Mouse (Mus musculus) lung, postnatal 0 days (tissue): Measurements from ENCODE around the gene Prcc. TPM values are rescaled to one million over a fixed set of nuclear protein-coding genes. Genes with fewer than 3 reads are reported as not detected.
"Not testable (repeated sequence)": the region's sequence is repeated elsewhere in the genome, so short reads cannot be mapped to it uniquely, and the experiment has no call there.

Source experiments
- ATAC-seq: fragments of 200-750 bp; cut with Nextera tagmentation; 2 replicates; pipeline ENCODE4 v1.8.0; 2017; ENCODE audit warnings: moderate library complexity
- DNase-seq: peaks from one replicate; pipeline ENCODE4 v3.0.0-alpha.2; 2016; ENCODE audit warnings: low spot score
- H3K27ac ChIP-seq: fragments of 300-500 bp; sonication (generic); 2 replicates; pipeline ENCODE4 v1.5.1; 2014; ENCODE audit warnings: antibody characterized with exemption, mild to moderate bottlenecking, low read length, mixed read lengths
- H3K27me3 ChIP-seq: fragments of 300-500 bp; sonication (generic); replicated peaks from 2 replicates; pipeline ENCODE4 v1.6.1; 2014; ENCODE audit warnings: low read length, mixed read lengths; ENCODE audit not compliant: insufficient read depth
- H3K36me3 ChIP-seq: fragments of 300-500 bp; sonication (generic); 2 replicates; pipeline ENCODE4 v1.6.1; 2014; ENCODE audit warnings: low read length, mixed read lengths; ENCODE audit not compliant: insufficient read depth
- H3K4me1 ChIP-seq: fragments of 300-500 bp; sonication (generic); 2 replicates; pipeline ENCODE4 v1.6.1; 2014; ENCODE audit warnings: antibody characterized with exemption, low read depth, low read length, mixed read lengths; ENCODE audit not compliant: insufficient read depth
- H3K4me2 ChIP-seq: fragments of 300-500 bp; sonication (generic); replicated peaks from 2 replicates; pipeline ENCODE4 v1.6.1; 2014; ENCODE audit warnings: low read depth, mild to moderate bottlenecking, low read length, moderate library complexity, mixed read lengths
- H3K4me3 ChIP-seq: fragments of 300-500 bp; sonication (generic); 2 replicates; pipeline ENCODE4 v1.5.1; 2014; ENCODE audit warnings: low read depth, low read length
- H3K9ac ChIP-seq: fragments of 300-500 bp; sonication (generic); replicated peaks from 2 replicates; pipeline ENCODE4 v1.6.1; 2014; ENCODE audit warnings: low read depth, mild to moderate bottlenecking
- H3K9me3 ChIP-seq: fragments of 300-500 bp; sonication (generic); 2 replicates; pipeline ENCODE4 v1.6.1; 2016; ENCODE audit warnings: low read length, mixed read lengths
- CTCF ChIP-seq: IDR thresholded peaks from 2 replicates; pipeline ENCODE4 v1.5.1; 2016; ENCODE audit warnings: antibody characterized with exemption, mild to moderate bottlenecking
- EP300 ChIP-seq: IDR thresholded peaks from 2 replicates; pipeline ENCODE4 v1.6.1; 2016; ENCODE audit warnings: antibody characterized with exemption, mild to moderate bottlenecking, control low read depth
- WGBS: fragments of 180-500 bp; shearing (Covaris S2); extraction: QIAGEN DNeasy Blood & Tissue Kit; methylation state at CpG from one replicate; pipeline ENCODE4 v1.1.7; 2014; 5-methylcytosine and 5-hydroxymethylcytosine counted together
- polyA plus RNA-seq: library from polyadenylated mRNA; unstranded; fragments of >200 nt; fragmentation: Nextera tagmentation; extraction: Ambion mirVana; gene quantifications from 2 replicates; pipeline ENCODE4 v1.2.1, GENCODE M21; 2015

Prcc gene
- polyA plus RNA-seq, 1 experiment from 2014 or later = 9.8 TPM

DNA sequence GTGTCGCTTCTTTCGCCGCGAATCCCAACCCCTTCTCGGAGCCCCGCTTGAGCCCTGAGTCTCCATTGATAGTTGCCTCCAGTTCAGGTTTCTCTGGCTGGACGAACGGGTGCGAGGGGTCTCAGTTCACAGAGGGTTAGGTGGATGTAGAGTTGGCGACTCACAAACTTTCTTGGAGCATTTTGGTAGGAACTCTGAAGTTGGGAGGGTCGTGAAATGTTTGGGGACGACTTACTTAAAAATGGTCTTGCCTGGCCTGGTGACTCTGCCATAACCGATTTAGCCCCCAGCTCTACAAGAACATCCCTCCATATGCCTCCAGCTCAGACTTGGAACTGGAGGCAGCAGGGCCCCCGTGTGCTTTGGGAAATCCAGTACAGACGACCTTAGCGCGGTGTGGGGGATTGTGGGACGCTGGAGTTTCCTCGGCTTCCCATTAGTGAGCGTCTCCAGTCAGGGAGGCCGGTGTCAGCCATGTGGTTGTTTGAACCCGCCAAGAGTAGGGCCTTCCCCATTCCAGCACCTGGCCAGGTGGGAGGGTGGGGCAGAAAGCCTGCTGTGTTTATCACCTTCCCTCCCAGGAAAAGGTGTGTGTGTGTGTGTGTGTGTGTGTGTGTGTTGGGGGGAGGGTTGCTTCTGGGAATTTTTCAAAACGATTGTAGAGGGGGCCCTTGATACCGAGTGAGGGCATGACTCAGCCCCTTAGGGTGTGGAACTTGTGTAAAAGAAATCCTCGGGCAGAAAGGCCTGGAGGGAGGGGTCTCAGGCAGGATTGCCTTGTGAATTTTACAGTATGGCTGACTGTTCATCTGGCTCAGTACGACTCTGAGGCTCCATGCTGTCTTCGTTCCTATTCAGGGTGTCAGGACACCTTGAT lies 21.8 kb upstream of the Prcc start:
- Histone ChIP-seq H3K27me3 (no peaks in the 10 kb centered on the region), H3K27ac (peak overlapping the region; percentile 97), H3K4me3 (peak overlapping the region; percentile 99), H3K9me3 (no peaks in the 10 kb centered on the region), H3K36me3 (no peaks in the 10 kb centered on the region), H3K4me2 (peak overlapping the region; percentile 61), H3K4me1 (peaks cover 28% of the 10 kb centered on the region), H3K9ac (peak overlapping the region; percentile 96)
- peak; percentile 95 for TF ChIP-seq EP300
- TF ChIP-seq CTCF = no peak
- WGBS = under 1% methylated on average over 26 of the region's 27 CpGs
- peak; percentile 36 for ATAC-seq
- peak; percentile 92 for DNase-seq

GRCm38 (mm10) chr3:87906601-87906980 lies 21.2 kb upstream of the Prcc start:
- Histone ChIP-seq H3K4me2 (peak overlapping the region; percentile 61), H3K4me3 (peak overlapping the region; percentile 99), H3K27ac (peak overlapping the region; percentile 97), H3K27me3 (no peaks in the 10 kb centered on the region), H3K9ac (peak overlapping the region; percentile 96), H3K36me3 (no peaks in the 10 kb centered on the region), H3K4me1 (peaks cover 28% of the 10 kb centered on the region), H3K9me3 (no peaks in the 10 kb centered on the region)
- no peak for TF ChIP-seq CTCF
- TF ChIP-seq EP300 = no peak
- peak; percentile 3; the same call in 1 of the 2 replicates for ATAC-seq
- DNase-seq = peak; percentile 40
- under 1% methylated on average over 22 of the region's 47 CpGs for whole genome bisulfite sequencing

GRCm38 (mm10) chr3:87905880-87906485 lies 20.6 kb upstream of the Prcc start, which contains the start of gene Hdgf:
Gene Hdgf (plus strand): TSS chr3:87906321.
- Histone ChIP-seq H3K27ac (peak within 1 kb of the TSS; percentile 97), H3K36me3 (no peaks in the 10 kb centered on the region), H3K4me1 (peaks cover 28% of the 10 kb centered on the region), H3K4me3 (peak within 1 kb of the TSS; percentile 99), H3K27me3 (no peaks in the 10 kb centered on the region), H3K9ac (peak within 1 kb of the TSS; percentile 96), H3K9me3 (no peaks in the 10 kb centered on the region), H3K4me2 (peak within 1 kb of the TSS; percentile 61)
- TF ChIP-seq CTCF = peak; percentile 64
- peak; percentile 20; the same call in 1 of the 2 replicates for TF ChIP-seq EP300
- peak; percentile 89 for ATAC-seq
- peak; percentile 99 for DNase-seq
- under 1% methylated on average over 46 of the region's 57 CpGs for WGBS

GRCm38 (mm10) chr3:87903821-87904220 lies 18.4 kb upstream of the Prcc start:
- Histone ChIP-seq H3K27me3 (no peaks in the 10 kb centered on the region), H3K4me1 (peaks cover 12% of the 10 kb centered on the region), H3K4me2 (no peak overlapping the region), H3K9ac (no peak overlapping the region), H3K4me3 (no peak overlapping the region), H3K9me3 (no peaks in the 10 kb centered on the region), H3K27ac (no peak overlapping the region), H3K36me3 (no peaks in the 10 kb centered on the region)
- ATAC-seq (no peak), DNase-seq (no peak)
- 63% methylated on average over 5 of the region's 5 CpGs for WGBS
- TF ChIP-seq CTCF = no peak
- no peak for TF ChIP-seq EP300

- H3K9ac ChIP-seq, H3K9me3 ChIP-seq, H3K4me3 ChIP-seq, H3K27me3 ChIP-seq, DNase-seq, H3K27ac ChIP-seq, H3K4me1 ChIP-seq, H3K4me2 ChIP-seq, H3K36me3 ChIP-seq, ATAC-seq: not testable (repeated sequence)
- WGBS = 90% methylated on average over 5 of the region's 6 CpGs
These were observed 16.6 kb upstream of the Prcc start for GRCm38 (mm10) chr3:87901959-87902358.

DNA sequence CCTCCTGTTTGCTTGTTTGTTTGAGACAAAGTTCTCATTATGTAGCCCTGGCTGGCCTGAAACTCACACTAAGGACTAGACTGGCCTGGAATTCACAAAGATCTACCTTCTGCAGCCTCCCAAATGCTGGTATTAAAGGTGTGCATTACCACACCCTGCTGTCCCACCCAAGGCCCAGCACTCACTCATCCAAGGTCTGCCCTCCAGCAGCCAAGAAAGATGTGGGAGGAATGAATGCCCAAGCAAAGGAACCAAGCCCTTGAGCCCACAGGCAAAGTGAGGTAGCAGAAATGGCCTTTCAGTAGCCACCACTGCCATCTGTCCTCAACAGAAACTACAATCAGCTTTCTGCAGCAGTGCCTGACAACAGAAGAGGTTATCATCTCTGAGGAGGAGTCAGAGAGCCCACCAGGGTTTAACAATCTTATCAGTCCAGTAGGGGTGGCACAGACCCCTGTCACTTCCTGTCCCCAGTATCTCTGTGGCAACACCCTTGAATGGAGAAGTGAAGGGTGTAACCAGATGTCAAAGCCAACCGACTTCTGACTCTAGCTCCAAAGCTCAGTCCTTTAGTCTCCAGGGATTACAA lies 15.7 kb upstream of the Prcc start:
- H3K4me1 ChIP-seq = no peaks in the 10 kb centered on the region
- DNase-seq (no peak), ATAC-seq (no peak)
- WGBS = 25% methylated on average over 1 of the region's 1 CpGs
- TF ChIP-seq EP300 = no peak
- TF ChIP-seq CTCF = no peak
- H3K27me3 ChIP-seq = no peaks in the 10 kb centered on the region
- H3K36me3 ChIP-seq = no peaks in the 10 kb centered on the region
- H3K4me2 ChIP-seq = no peak overlapping the region
- H3K9me3 ChIP-seq = no peaks in the 10 kb centered on the region
- H3K27ac ChIP-seq = no peak overlapping the region
- H3K9ac ChIP-seq = no peak overlapping the region
- no peak overlapping the region for H3K4me3 ChIP-seq
